Mouse (Mus musculus): ENCODE data around the gene Tmem95. TPM values are rescaled to one million over a fixed set of nuclear protein-coding genes. Genes with fewer than 3 reads are reported as not detected.

Tmem95 gene
- total and polyA plus RNA-seq, 3 experiments: not detected

- TF ChIP-seq USF1 (IDR thresholded peaks at IDR 0.05; ENCODE audit: low read depth, low read length): no peak
- no peak for TF ChIP-seq ELF1 (IDR thresholded peaks at IDR 0.05; ENCODE audit: low read depth, low read length)
- no peak for TF ChIP-seq CHD1 (IDR thresholded peaks at IDR 0.05; ENCODE audit: low read depth, low read length)
- no peak for TF ChIP-seq TCF12 (IDR thresholded peaks at IDR 0.05; ENCODE audit: low read depth, low read length)
- TF ChIP-seq JUND (conservative IDR thresholded peaks at IDR 0.05; ENCODE audit: low read depth, low read length): no peak
- no peak for TF ChIP-seq ZC3H11A (IDR thresholded peaks at IDR 0.05; ENCODE audit: low read depth, low read length)
- no peak for TF ChIP-seq ZMIZ1 (IDR thresholded peaks at IDR 0.05; ENCODE audit: low read depth, low read length)
- no peak for TF ChIP-seq NRF1 (IDR thresholded peaks at IDR 0.05; ENCODE audit: low read depth, low read length)
- TF ChIP-seq BHLHE40 (IDR thresholded peaks at IDR 0.05; ENCODE audit: low read depth, low read length): no peak
- TF ChIP-seq TBP (conservative IDR thresholded peaks at IDR 0.05; ENCODE audit: low read depth, low read length): no peak
- no peak for TF ChIP-seq USF2 (conservative IDR thresholded peaks at IDR 0.05; ENCODE audit: low read depth, low read length)
- no peak for TF ChIP-seq SIN3A (IDR thresholded peaks at IDR 0.05; ENCODE audit: low read length)
- TF ChIP-seq MXI1 (IDR thresholded peaks at IDR 0.05; ENCODE audit: low read depth, low read length): no peak
- TF ChIP-seq NELFE (IDR thresholded peaks at IDR 0.05; ENCODE audit: low read depth, low read length): no peak
- no peak for TF ChIP-seq ZKSCAN1 (IDR thresholded peaks at IDR 0.05; ENCODE audit: borderline replicate concordance, low read depth, low read length)
- no peak for TF ChIP-seq E2F4 (IDR thresholded peaks at IDR 0.05; ENCODE audit: insufficient replicate concordance, low read depth, low read length)
- no peak for TF ChIP-seq HCFC1 (IDR thresholded peaks at IDR 0.05; ENCODE audit: low read depth, low read length)
- TF ChIP-seq IRF4 (IDR thresholded peaks at IDR 0.05; ENCODE audit: low read depth, low read length): no peak
- peaks cover under 1% of the 10 kb centered on the region; the same call in 1 of the 2 replicates for H3K79me2 ChIP-seq (replicated peaks; ENCODE audit: control insufficient read depth, extremely low read depth, insufficient read depth, poor library complexity, severe bottlenecking)
- DNase-seq (ENCODE audit: extremely low read depth): no peak
- no peak overlapping the region for H3K4me2 ChIP-seq (ENCODE audit: insufficient read depth, low read depth, poor library complexity, severe bottlenecking)
- H3K4me1 ChIP-seq (ENCODE audit: control insufficient read depth in 1 of 2, insufficient read depth in 2 of 2): peaks cover 11 to 27% of the 10 kb centered on the region in 2 experiments; a peak in 3 of 4 replicates
- in situ Hi-C loops (cut with MboI; ENCODE audit: low pct_ligation_motif_present, low pct_unique_long_range_greater_than_20kb, low sequenced_read_pairs): no loop called here
- H3K9me3 ChIP-seq (replicated peaks; ENCODE audit: low read length): no peaks in the 10 kb centered on the region
- H3K4me3 ChIP-seq (replicated peaks in 1 of 3; ENCODE audit: low read depth in 2 of 3, low read length in 2 of 3, poor library complexity in 1 of 3): no peak overlapping the region
- peaks cover 84 to 94% of the 10 kb centered on the region in 2 experiments for H3K36me3 ChIP-seq (replicated peaks in 1 of 2; ENCODE audit: control insufficient read depth in 1 of 2, insufficient read depth in 1 of 2, low read length in 1 of 2)
- dilution Hi-C loops (cut with MboI; ENCODE audit: extremely low pct_ligation_motif_present, extremely low pct_unique_long_range_greater_than_20kb, low sequenced_read_pairs): no loop called here
- H3K27me3 ChIP-seq (replicated peaks): no peaks in the 10 kb centered on the region
- H3K27ac ChIP-seq (ENCODE audit: insufficient read depth, low read depth): no peak overlapping the region
- no peak overlapping the region for H3K9ac ChIP-seq (ENCODE audit: insufficient read depth, low read depth)
These were observed 33.2 kb upstream of the Tmem95 start for GRCm38 (mm10) chr11:69910781-69911560.

DNA sequence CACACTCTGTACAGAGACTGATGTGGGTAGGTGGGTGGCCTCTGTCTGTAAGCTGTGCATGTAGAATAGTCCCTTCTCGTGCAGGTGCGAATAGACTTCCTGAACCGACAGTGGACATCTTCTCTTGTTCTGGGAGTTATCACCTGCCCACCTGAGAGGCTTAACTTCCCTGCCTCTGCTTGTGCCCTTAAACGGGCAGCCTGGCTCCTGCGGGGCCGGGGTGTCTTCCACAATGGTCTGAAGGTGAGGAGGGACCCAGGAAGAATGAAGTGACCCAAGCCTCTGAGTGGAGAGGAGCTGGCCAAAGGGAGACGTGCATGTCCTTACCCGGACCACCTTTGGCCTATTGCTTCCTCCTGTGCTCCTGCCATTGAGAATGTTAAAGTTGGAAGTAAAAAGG, 32.4 kb upstream of the Tmem95 start:
- no peak for TF ChIP-seq ZNF384 (IDR thresholded peaks at IDR 0.05; ENCODE audit: low read depth, low read length)
- no peak for TF ChIP-seq ZC3H11A (IDR thresholded peaks at IDR 0.05; ENCODE audit: low read depth, low read length)
- TF ChIP-seq USF1 (IDR thresholded peaks at IDR 0.05; ENCODE audit: low read depth, low read length): no peak
- TF ChIP-seq MYC (IDR thresholded peaks at IDR 0.05; ENCODE audit: low read depth, low read length): no peak
- TF ChIP-seq TBP (conservative IDR thresholded peaks at IDR 0.05; ENCODE audit: low read depth, low read length): no peak
- no peak for TF ChIP-seq USF2 (conservative IDR thresholded peaks at IDR 0.05; ENCODE audit: low read depth, low read length)
- no peak for TF ChIP-seq NELFE (IDR thresholded peaks at IDR 0.05; ENCODE audit: low read depth, low read length)
- Histone ChIP-seq H3K9ac (ENCODE audit: insufficient read depth, low read depth) (no peak overlapping the region), H3K4me1 (ENCODE audit: control insufficient read depth in 1 of 2, insufficient read depth in 2 of 2) (peaks cover 7 to 19% of the 10 kb centered on the region in 2 experiments; a peak in 3 of 4 replicates), H3K27me3 (replicated peaks) (no peaks in the 10 kb centered on the region), H3K36me3 (replicated peaks in 1 of 2; ENCODE audit: control insufficient read depth in 1 of 2, insufficient read depth in 1 of 2, low read length in 1 of 2) (peaks cover 85 to 94% of the 10 kb centered on the region in 2 experiments), H3K9me3 (replicated peaks; ENCODE audit: low read length) (no peaks in the 10 kb centered on the region), H3K79me2 (replicated peaks; ENCODE audit: control insufficient read depth, extremely low read depth, insufficient read depth, poor library complexity, severe bottlenecking) (no peaks in the 10 kb centered on the region; the same call in 1 of the 2 replicates), H3K4me3 (replicated peaks in 1 of 3; ENCODE audit: low read depth in 2 of 3, low read length in 2 of 3, poor library complexity in 1 of 3) (no peak overlapping the region), H3K27ac (ENCODE audit: insufficient read depth, low read depth) (no peak overlapping the region), H3K4me2 (ENCODE audit: insufficient read depth, low read depth, poor library complexity, severe bottlenecking) (no peak overlapping the region)
- dilution Hi-C loops (cut with MboI; ENCODE audit: extremely low pct_ligation_motif_present, extremely low pct_unique_long_range_greater_than_20kb, low sequenced_read_pairs) (no loop called here), in situ Hi-C loops (cut with MboI; ENCODE audit: low pct_ligation_motif_present, low pct_unique_long_range_greater_than_20kb, low sequenced_read_pairs) (no loop called here)
- no peak for DNase-seq (ENCODE audit: extremely low read depth)

Measured in CH12.LX (cell line).